In the genomic region with DNA sequence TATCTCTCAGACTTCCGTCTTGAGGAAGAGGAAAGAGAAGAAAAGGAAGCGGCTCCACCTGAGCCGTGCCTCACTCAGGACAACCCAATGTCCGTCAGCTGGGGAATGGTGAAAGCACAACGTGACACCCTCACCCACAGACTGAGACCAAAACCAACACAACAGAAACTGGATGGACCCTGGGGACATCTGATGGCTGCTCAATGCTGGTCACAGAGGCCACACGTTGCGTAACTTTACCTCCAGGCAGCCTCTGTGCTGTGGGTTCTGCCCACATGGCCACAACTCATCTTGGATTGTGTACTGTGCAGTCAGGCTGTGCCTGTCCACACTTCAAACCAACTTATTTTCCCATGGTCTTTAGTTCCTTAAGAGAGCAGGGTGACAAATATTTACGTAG, we compare ENCODE assay signal across 27 mouse cellular contexts. TPM values are rescaled to one million over a fixed set of nuclear protein-coding genes. Genes with fewer than 3 reads are reported as not detected.
DNase-seq lines count a peak whose midpoint lies in the region; ATAC-seq and TF ChIP-seq lines count a peak whose summit lies in the region.
"Had no signal": no experiment of that assay in that cellular context is flagged by ENCODE, and none has a peak within 500 bp of the region (broad histone marks: within the 10 kb centered on the region; RNA-seq: fewer than 3 reads in every experiment).

No protein-coding gene starts in this region.

- no peaks in the 10 kb centered on the region for H3K79me3 ChIP-seq in C2C12 (ENCODE audit: low read depth)

- 30% methylated on average over 8 of the region's 8 CpGs for WGBS in liver, embryonic 12.5 days (ENCODE audit: insufficient replicate concordance)

- H3K27ac ChIP-seq in brown adipose tissue, adult 24 weeks (replicated peaks; ENCODE audit: low read depth, low read length): 0 out of 2 replicates have a peak overlapping the region, but pooled peaks have one; percentile 24
- no peak overlapping the region for H3K27ac ChIP-seq in liver, embryonic 12.5 days
- H3K27ac ChIP-seq: forebrain, embryonic 13.5 days; gastrocnemius, adult 2 months; hindbrain, embryonic 12.5 days; kidney, postnatal 0 days; midbrain, embryonic 15.5 days had no signal

- no peak overlapping the region for H3ac ChIP-seq in C2C12 (ENCODE audit: control insufficient read depth, insufficient read length, low read depth)

- no peak overlapping the region for H3K4me2 ChIP-seq in liver, embryonic 12.5 days
- H3K4me2 ChIP-seq: forebrain, embryonic 13.5 days; heart, embryonic 11.5 days; hindbrain, embryonic 12.5 days; lung, embryonic 14.5 days; midbrain, embryonic 15.5 days had no signal

- H3K36me3 ChIP-seq in C2C12 (ENCODE audit: control insufficient read depth, insufficient read depth): peaks cover 10% of the 10 kb centered on the region
- no peaks in the 10 kb centered on the region for H3K36me3 ChIP-seq in liver, embryonic 12.5 days
- H3K36me3 ChIP-seq: hindbrain, embryonic 12.5 days; midbrain, embryonic 15.5 days had no signal

- no peak for DNase-seq in heart, adult 8-10 months (ENCODE audit: low spot score)
- DNase-seq in spleen, adult 18-20 months: no peak
- DNase-seq in lung, adult 18-20 months: no peak
- DNase-seq: cerebellum, adult 11-12 months; cerebellum, postnatal 10 days; gastrocnemius, adult 2 months; kidney, adult 2 months; lung, embryonic 14.5 days; thymus, adult 18-20 months; thymus, postnatal 36 days had no signal

- no peaks in the 10 kb centered on the region for H3K4me1 ChIP-seq in brown adipose tissue, adult 24 weeks (ENCODE audit: control insufficient read depth, insufficient read depth, insufficient read length, low read length)
- H3K4me1 ChIP-seq in liver, embryonic 12.5 days: peaks cover 8% of the 10 kb centered on the region
- H3K4me1 ChIP-seq: forebrain, embryonic 13.5 days; hindbrain, embryonic 12.5 days; midbrain, embryonic 15.5 days had no signal

- peak; percentile 58 for ATAC-seq in liver, embryonic 12.5 days
- 0 out of 2 replicates have a peak, but pooled peaks have one; percentile 30 for ATAC-seq in megakaryocyte, adult 5-6 weeks (ENCODE audit: poor library complexity, severe bottlenecking)
- ATAC-seq: forebrain, embryonic 13.5 days; midbrain, embryonic 15.5 days had no signal

- H3K27me3 ChIP-seq in C2C12 (ENCODE audit: control insufficient read depth, insufficient read depth, insufficient read length): no peaks in the 10 kb centered on the region
- H3K27me3 ChIP-seq in liver, embryonic 12.5 days (replicated peaks): peaks cover 14% of the 10 kb centered on the region
- H3K27me3 ChIP-seq: forebrain, embryonic 13.5 days; hindbrain, embryonic 12.5 days; midbrain, embryonic 15.5 days had no signal

- H3K9me3 ChIP-seq in liver, embryonic 12.5 days (replicated peaks): no peaks in the 10 kb centered on the region
- H3K9me3 ChIP-seq: forebrain, embryonic 13.5 days; hindbrain, embryonic 12.5 days; midbrain, embryonic 15.5 days had no signal

- H3K79me2 ChIP-seq in C2C12 (ENCODE audit: control insufficient read depth, insufficient read depth): no peaks in the 10 kb centered on the region

- no peak for TF ChIP-seq CTCF in C2C12 (IDR thresholded peaks at IDR 0.05; ENCODE audit: control insufficient read depth, insufficient read depth, insufficient read length)

- H3K9ac ChIP-seq in liver, embryonic 12.5 days: no peak overlapping the region
- H3K9ac ChIP-seq: forebrain, embryonic 13.5 days; hindbrain, embryonic 12.5 days; lung, embryonic 14.5 days; midbrain, embryonic 15.5 days had no signal

- no peak overlapping the region for H3K4me3 ChIP-seq in C2C12 (ENCODE audit: insufficient read depth, poor library complexity, severe bottlenecking)
- H3K4me3 ChIP-seq in brown adipose tissue, adult 24 weeks (ENCODE audit: insufficient read depth, low read depth, low read length): no peak overlapping the region
- no peak overlapping the region for H3K4me3 ChIP-seq in liver, embryonic 12.5 days
- H3K4me3 ChIP-seq: forebrain, embryonic 13.5 days; gastrocnemius, adult 2 months; hindbrain, embryonic 12.5 days; midbrain, embryonic 15.5 days had no signal

TF ChIP-seq in C2C12, 6 proteins besides CTCF, POLR2A, EP300 and RAD21:
- TF ChIP-seq CEBPB (IDR thresholded peaks at IDR 0.05; ENCODE audit: low read depth): peak; percentile 67
- no peak for TF ChIP-seq MYOG (IDR thresholded peaks at IDR 0.05; ENCODE audit: control insufficient read depth, extremely low read depth, insufficient read length)
TF ChIP-seq in C2C12: peak in this region for 1.

RNA-seq across cellular contexts. Expression of gene Syt12, which starts 15.3 kb away (rescaled TPM):
- polyA plus RNA-seq in C2C12 (2012; fragmentation: generic; extraction: Trizol): 14.4 TPM
- 6.9 and 8.0 TPM in 2 replicates for polyA plus RNA-seq in brown adipose tissue, adult 24 weeks (2012; ENCODE audit: insufficient read depth, insufficient read length, missing spikeins)
- 0.35 and 0.42 TPM in 2 replicates for polyA plus RNA-seq in liver, embryonic 12.5 days (2016; fragmentation: Nextera tagmentation; extraction: Ambion mirVana)
- not detected in 2 replicates for total RNA-seq in megakaryocyte, adult 5-6 weeks (2015)
- total RNA-seq in megakaryocyte, adult 5-6 weeks (2017): not detected in 2 replicates
- 10 to 100 TPM in 1 of 4 experiments, 1 to 10 TPM in 3; 4.2 to 13.5 (median 6.1) TPM for total RNA-seq in heart, adult 8-10 months (2022)

RNA-seq across cellular contexts. Expression of gene Rhod, which starts 22.7 kb away (rescaled TPM):
- polyA plus RNA-seq in C2C12 (2012; fragmentation: generic; extraction: Trizol): 65.1 TPM
- 4.3 and 4.5 TPM in 2 replicates for polyA plus RNA-seq in brown adipose tissue, adult 24 weeks (2012; ENCODE audit: insufficient read depth, insufficient read length, missing spikeins)
- polyA plus RNA-seq in liver, embryonic 12.5 days (2016; fragmentation: Nextera tagmentation; extraction: Ambion mirVana): 7.8 and 8.1 TPM in 2 replicates
- total RNA-seq in megakaryocyte, adult 5-6 weeks (2015): not detected in 2 replicates
- total RNA-seq in megakaryocyte, adult 5-6 weeks (2017): not detected in 2 replicates
- total RNA-seq in heart, adult 8-10 months (2022): 1 to 10 TPM; 5.1 to 6.7 (median 5.8) TPM

RNA-seq across cellular contexts. Expression of gene 2010003K11Rik, which starts 36.4 kb away (rescaled TPM):
- not detected for polyA plus RNA-seq in C2C12 (2012; fragmentation: generic; extraction: Trizol)
- 30.6 and 32.3 TPM in 2 replicates for polyA plus RNA-seq in brown adipose tissue, adult 24 weeks (2012; ENCODE audit: insufficient read depth, insufficient read length, missing spikeins)
- not detected in 2 replicates for polyA plus RNA-seq in liver, embryonic 12.5 days (2016; fragmentation: Nextera tagmentation; extraction: Ambion mirVana)
- total RNA-seq in megakaryocyte, adult 5-6 weeks (2015): not detected in 2 replicates
- total RNA-seq in megakaryocyte, adult 5-6 weeks (2017): not detected in 2 replicates
- not detected for total RNA-seq in heart, adult 8-10 months (2022)
- total RNA-seq: gastrocnemius, adult 2 months; layer of hippocampus, adult 18-20 months; layer of hippocampus, postnatal 14 days; left cerebral cortex, adult 8-10 months had no signal
- polyA plus RNA-seq: embryonic facial prominence, embryonic 11.5 days; forebrain, embryonic 13.5 days; heart, embryonic 11.5 days; heart, postnatal 0 days; hindbrain, embryonic 12.5 days; limb, embryonic 11.5 days; lung, embryonic 14.5 days; midbrain, embryonic 15.5 days; neural tube, embryonic 14.5 days; stomach, embryonic 14.5 days had no signal

RNA-seq across cellular contexts. Expression of gene Pcx, which starts 48.3 kb away (rescaled TPM):
- polyA plus RNA-seq in C2C12 (2012; fragmentation: generic; extraction: Trizol): 4.0 TPM
- 328 and 343 TPM in 2 replicates for polyA plus RNA-seq in brown adipose tissue, adult 24 weeks (2012; ENCODE audit: insufficient read depth, insufficient read length, missing spikeins)
- polyA plus RNA-seq in liver, embryonic 12.5 days (2016; fragmentation: Nextera tagmentation; extraction: Ambion mirVana): 34.3 and 34.8 TPM in 2 replicates
- 0.22 and 0.64 TPM in 2 replicates for total RNA-seq in megakaryocyte, adult 5-6 weeks (2015)
- total RNA-seq in megakaryocyte, adult 5-6 weeks (2017): 0.62 and 0.69 TPM in 2 replicates
- total RNA-seq in heart, adult 8-10 months (2022): 10 to 100 TPM; 38.8 to 58.2 (median 43.9) TPM

Comparison
In these comparisons a context has a peak if more than half of its experiments do, and no peak if none do; other contexts are left out.
1. RNA of gene 2010003K11Rik, which starts 36.4 kb away (polyA plus RNA-seq): 30.6 to 32.3 TPM in brown adipose tissue, adult 24 weeks; not detected in liver, embryonic 12.5 days and not detected in C2C12 (single experiment); every median in the first group is over 10 times any median in the second.